Mouse (Mus musculus) liver, postnatal 0 days (tissue): ENCODE results near the gene Sergef.

Source experiments
- CTCF ChIP-seq: sonication (generic); IDR thresholded peaks from 2 replicates; pipeline ENCODE4 v1.5.1; 2016; ENCODE audit warnings: antibody characterized with exemption, low read depth
- EP300 ChIP-seq: IDR thresholded peaks from 2 replicates; pipeline ENCODE4 v1.6.1; 2016; ENCODE audit warnings: antibody characterized with exemption, low read depth, mild to moderate bottlenecking

DNA sequence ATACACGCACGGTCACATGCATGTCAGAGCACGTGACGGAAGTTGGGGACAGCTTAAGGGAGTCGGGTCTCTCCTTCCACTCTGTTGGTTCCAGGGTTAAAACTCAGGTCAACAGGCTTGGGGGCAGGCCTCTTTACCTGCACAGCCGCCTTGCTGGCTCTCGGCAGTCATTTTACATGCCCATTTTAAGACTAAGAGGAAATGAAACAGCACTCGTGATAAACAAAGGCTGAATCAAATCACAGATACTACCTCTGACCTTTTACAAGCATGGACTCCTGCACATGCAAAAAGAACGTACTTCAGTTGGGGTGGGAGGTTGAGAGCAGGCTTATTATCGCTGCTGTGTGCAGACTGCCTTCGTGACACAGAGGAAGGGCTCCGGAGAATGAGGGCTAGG is 50.4 kb downstream of the Sergef start:
- TF ChIP-seq EP300 (no peak), CTCF (no peak)
